Mouse (Mus musculus) embryonic fibroblast, embryonic 13.5 days (primary cell): Measurements from ENCODE around the gene Glud1. TPM values are rescaled to one million over a fixed set of nuclear protein-coding genes. Genes with fewer than 3 reads are reported as not detected.

Experiments used
- H3K27ac ChIP-seq: 2 replicates; pipeline ENCODE4 v1.5.1; 2012; ENCODE audit warnings: low read length, control low read depth, inconsistent platforms; ENCODE audit not compliant: insufficient read depth
- H3K4me1 ChIP-seq: 2 replicates; pipeline ENCODE4 v1.6.1; 2011; ENCODE audit warnings: low read length; ENCODE audit not compliant: control insufficient read depth, insufficient read depth
- H3K4me3 ChIP-seq: 2 replicates; pipeline ENCODE4 v1.5.1; 2011; ENCODE audit warnings: mild to moderate bottlenecking, control low read depth, low read length; ENCODE audit not compliant: insufficient read depth
- CTCF ChIP-seq: IDR thresholded peaks from 2 replicates; pipeline ENCODE4 v1.5.1; 2011; ENCODE audit warnings: mild to moderate bottlenecking, control low read depth, low read length, moderate library complexity, borderline replicate concordance; ENCODE audit not compliant: insufficient read depth
- POLR2A ChIP-seq: IDR thresholded peaks from 2 replicates; pipeline ENCODE4 v1.6.1; 2011; ENCODE audit warnings: low read depth, mild to moderate bottlenecking, control low read depth, low read length, moderate library complexity
- polyA plus RNA-seq: library from polyadenylated mRNA; stranded (reverse); fragments of >200 nt; gene quantifications from 2 replicates; pipeline ENCODE4 v1.2.4, GENCODE M21; 2011; ENCODE audit warnings: low read depth; ENCODE audit not compliant: missing spikeins, insufficient read length

The Glud1 gene
- polyA plus RNA-seq, 1 experiment: 159 TPM

DNA sequence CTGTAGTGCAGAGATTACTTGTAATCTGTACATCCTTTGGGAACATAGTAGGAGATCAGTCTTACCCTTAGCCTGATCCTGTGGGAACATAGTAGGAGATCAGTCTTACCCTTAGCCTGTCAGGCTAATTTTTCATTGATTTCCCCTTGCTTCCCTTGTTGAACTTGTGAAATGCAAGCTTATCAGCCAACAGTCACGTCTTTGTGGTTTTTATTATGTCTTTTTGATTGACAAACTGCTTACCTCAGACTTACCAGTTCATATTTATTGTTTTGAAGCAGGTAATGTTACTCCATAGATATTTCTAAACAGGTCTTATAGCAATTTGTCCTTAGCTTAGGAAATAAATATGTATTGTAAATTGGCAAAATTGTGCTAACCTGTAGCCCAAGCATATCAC, 17.1 kb downstream of the Glud1 start:
- Histone ChIP-seq H3K27ac (no peak overlapping the region), H3K4me3 (no peak overlapping the region), H3K4me1 (no peaks in the 10 kb centered on the region)
- TF ChIP-seq POLR2A: no peak
- TF ChIP-seq CTCF: no peak

DNA sequence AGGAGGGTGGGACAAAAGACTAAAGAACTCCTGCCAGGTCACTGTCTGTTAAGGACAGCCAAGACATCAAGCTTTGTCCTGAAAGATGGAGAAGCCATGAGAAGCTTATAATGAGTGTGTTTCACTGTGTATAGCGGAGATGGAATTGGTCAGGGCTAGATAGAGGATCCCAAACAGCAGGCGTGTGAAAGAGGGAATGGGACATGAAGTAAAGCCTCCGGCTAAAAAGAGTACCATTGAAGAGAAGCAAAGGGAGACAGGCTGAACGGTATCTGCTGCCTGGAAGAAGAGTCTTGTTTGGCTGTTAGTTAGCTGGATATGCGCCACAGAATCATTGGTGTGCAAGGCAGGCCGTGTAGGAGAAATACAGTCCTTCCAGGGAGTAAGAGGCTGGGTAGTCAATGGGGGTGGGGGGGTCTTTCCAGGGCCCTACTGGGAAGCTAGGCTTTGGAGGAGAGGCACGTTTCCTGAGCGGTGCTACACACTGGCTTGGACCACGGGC, 20.2 kb downstream of the Glud1 start:
- Histone ChIP-seq H3K4me3 (no peak overlapping the region), H3K4me1 (no peaks in the 10 kb centered on the region), H3K27ac (no peak overlapping the region)
- TF ChIP-seq POLR2A: no peak
- no peak for TF ChIP-seq CTCF

DNA sequence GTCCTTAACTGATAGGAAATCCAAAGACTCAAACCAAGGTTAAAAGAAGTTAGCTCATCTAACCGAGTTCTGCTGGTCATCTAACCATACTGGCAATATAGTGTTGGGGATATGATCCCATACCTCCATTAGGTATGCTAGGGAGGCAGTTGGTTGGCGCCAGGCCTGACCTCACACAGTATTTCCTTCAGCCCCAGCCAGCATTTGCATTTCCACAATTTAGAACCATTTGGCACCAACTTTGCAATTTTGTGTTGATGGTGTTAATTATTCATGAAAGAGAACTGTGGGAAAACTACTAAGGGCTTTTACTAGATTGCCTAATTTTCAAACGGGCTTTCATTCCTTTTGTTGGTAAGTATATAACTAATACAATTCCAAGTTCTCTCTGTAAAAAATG, 21.4 kb downstream of the Glud1 start:
- TF ChIP-seq CTCF: no peak
- TF ChIP-seq POLR2A: no peak
- no peaks in the 10 kb centered on the region for H3K4me1 ChIP-seq
- no peak overlapping the region for H3K4me3 ChIP-seq
- no peak overlapping the region for H3K27ac ChIP-seq

DNA sequence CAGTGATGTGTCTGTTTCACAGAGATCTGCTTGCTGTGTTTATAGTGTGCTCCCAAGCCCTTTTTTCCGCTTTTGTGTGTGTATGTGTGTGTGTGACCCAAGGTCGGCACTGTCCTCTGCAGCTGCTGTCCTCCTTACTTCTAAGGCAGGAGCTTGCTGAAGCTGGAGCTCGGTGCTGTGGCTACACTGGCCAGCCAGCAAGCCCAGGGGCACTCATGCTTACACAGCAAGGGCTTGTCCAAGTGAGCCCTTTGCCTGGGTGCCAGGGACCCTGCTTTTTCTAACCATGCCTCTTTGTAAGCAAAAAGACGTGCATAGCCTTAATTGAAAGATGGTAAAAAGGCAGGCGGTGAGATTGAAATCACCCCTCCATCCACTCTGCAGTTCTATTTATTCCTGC, 21.9 kb downstream of the Glud1 start:
- Histone ChIP-seq H3K4me1 (no peaks in the 10 kb centered on the region), H3K27ac (no peak overlapping the region), H3K4me3 (no peak overlapping the region)
- no peak for TF ChIP-seq CTCF
- no peak for TF ChIP-seq POLR2A

DNA sequence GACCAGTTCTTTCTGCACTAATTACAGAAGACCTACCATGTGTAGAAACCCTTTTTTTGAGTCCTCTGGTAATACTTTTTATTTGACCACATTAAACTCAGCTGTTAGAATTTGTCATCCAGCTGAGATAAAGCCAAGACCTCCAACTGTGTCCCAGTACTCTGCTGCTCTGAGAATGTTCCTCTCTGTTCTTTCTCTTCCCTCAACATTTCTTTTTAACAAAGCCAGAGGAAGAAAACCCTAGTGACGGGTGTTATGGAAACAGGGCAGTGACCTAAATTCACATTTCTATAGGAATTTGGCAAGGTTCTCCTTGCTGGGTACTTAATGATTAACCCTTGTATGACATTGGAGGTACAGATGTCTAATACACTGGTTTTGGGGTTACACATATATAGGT, 28.9 kb downstream of the Glud1 start:
- H3K4me1 ChIP-seq: no peaks in the 10 kb centered on the region
- TF ChIP-seq CTCF (no peak), POLR2A (no peak)
- H3K4me3 ChIP-seq: no peak overlapping the region
- no peak overlapping the region for H3K27ac ChIP-seq

DNA sequence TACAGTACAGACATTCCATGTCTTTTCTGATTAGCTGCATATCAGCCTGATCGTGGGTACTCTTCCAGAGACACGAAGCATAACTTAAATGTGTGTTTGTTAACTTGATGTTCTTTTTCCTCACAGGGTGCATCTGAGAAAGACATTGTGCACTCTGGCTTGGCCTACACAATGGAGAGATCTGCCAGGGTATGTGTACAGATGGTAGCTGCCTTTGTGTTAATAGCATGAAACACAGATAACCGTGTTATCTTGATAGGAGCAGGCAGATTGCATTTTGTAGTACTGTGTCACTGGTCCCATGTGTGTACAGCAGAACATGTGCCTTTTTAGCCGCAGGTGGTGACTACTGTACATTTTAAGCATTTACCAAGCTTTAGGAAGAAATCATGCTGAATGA, 31.5 kb downstream of the Glud1 start:
- Histone ChIP-seq H3K4me1 (0 out of 2 replicates have a peak, but pooled peaks cover 3% of the 10 kb centered on the region), H3K27ac (no peak overlapping the region), H3K4me3 (no peak overlapping the region)
- no peak for TF ChIP-seq CTCF
- TF ChIP-seq POLR2A: no peak

DNA sequence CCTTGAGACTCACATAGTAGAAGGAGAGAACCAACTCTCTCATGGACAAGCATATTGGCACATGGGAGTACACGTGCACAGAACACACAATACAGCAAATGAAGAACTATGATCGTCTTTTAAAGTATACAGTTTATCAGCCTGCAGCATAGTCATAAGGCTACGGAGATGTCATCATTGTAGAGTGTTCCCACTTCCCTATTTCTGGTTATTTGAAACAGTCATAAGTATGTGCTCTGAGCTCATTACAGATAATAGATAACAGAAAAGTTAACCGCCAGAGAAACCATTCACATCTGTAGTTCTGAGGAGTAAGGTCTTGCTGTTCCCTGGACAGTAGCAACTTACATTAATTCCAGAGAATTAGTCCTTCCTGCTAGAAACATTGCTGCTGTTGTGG, 32.6 kb downstream of the Glud1 start:
- TF ChIP-seq POLR2A (no peak), CTCF (no peak)
- Histone ChIP-seq H3K27ac (no peak overlapping the region), H3K4me1 (0 out of 2 replicates have a peak, but pooled peaks cover 3% of the 10 kb centered on the region), H3K4me3 (no peak overlapping the region)

DNA sequence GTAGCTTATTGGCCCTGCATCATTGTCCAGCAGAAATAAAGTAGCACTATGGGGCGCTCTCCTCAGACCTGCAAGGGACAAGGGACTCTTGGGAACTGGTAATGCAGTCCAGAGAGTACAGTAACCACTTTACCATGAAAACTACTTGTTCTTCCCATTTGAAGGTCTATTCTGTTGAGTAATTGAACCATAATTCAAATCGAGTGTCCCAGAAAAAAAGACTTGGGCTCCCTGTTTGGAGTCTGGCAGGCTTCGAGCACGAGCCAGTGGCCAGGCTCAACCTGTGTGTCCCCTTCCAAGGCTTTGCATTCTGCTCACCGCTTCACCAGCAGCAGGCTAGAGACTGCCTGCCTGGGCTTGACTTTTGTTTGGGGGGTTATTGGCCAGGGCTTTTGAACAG, 33.8 kb downstream of the Glud1 start:
- 0 out of 2 replicates have a peak, but pooled peaks cover 3% of the 10 kb centered on the region for H3K4me1 ChIP-seq

DNA sequence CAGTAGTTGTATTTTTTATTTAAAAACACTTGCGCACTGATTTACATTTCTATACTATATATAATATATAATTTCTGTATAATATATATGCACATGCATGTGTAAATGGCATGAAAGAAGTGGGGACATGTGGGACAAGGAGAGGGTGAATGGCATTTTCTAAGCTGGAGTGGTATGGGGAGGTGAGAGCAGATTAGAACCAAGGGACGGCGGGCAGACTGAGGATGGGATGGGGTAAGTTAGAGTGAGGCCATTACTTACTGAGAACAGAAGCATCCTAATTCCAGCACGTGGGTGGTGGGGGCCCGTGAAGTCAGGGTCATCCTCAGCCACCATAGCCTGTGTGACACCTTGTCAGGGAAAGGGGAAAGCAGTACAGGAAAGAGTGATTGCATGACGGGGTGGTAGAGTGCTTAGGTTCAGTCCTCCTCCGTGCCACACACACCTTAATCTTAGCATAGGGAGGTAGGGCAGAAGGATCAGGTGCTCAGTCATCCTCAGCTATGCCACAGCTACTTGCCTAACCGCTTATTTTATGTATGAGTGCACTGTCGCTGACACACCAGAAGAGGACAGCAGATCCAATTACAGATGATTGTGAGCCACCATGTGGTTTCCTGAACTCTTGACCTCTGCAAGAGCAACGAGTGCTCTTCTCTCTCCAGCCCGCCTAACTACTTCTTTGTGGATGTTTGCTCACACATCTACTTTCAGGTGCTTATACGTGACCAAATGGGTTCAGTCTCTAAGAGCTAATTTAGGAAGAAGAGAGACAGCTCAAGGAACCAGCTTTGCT, 35.4 kb downstream of the Glud1 start:
- TF ChIP-seq POLR2A (no peak), CTCF (no peak)
- Histone ChIP-seq H3K4me1 (0 out of 2 replicates have a peak, but pooled peaks cover 3% of the 10 kb centered on the region), H3K27ac (no peak overlapping the region), H3K4me3 (no peak overlapping the region)

More for the DNA sequence above, 33.8 kb downstream of the Glud1 start:
- TF ChIP-seq CTCF: no peak
- TF ChIP-seq POLR2A: no peak
- Histone ChIP-seq H3K4me3 (no peak overlapping the region), H3K27ac (no peak overlapping the region)

DNA sequence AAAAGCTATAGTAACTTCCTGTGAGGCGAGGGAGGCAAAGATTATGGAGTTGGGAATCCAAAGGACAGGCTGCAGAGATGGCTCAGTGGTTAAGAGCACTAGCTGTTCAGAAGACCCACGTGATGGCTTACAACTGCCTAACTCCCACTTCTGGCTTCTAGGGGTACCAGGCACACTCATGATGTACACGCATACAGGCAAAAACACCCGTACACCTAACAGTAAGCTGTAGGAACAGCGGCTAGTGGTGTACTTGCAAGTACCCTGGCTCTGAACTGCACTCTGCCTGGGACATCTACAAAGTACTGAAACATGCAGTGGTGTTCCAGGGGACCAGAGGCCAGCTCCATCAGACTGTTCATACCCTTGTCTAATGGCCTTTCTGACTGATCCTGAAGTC, 36.6 kb downstream of the Glud1 start:
- H3K4me3 ChIP-seq: no peak overlapping the region
- no peak overlapping the region for H3K27ac ChIP-seq
- no peak for TF ChIP-seq POLR2A
- no peak for TF ChIP-seq CTCF
- 0 out of 2 replicates have a peak, but pooled peaks cover 3% of the 10 kb centered on the region for H3K4me1 ChIP-seq
